Mouse (Mus musculus) macrophage (primary cell): Measurements from ENCODE around the gene Eif2s1. TPM values are rescaled to one million over a fixed set of nuclear protein-coding genes. Genes with fewer than 3 reads are reported as not detected.
A peak's percentile ranks its signal among the peaks of the same experiment; 100 is the strongest.

Experiments
- H3K27ac ChIP-seq: fragments of 350-480 bp; formaldehyde crosslinking; 2 replicates; pipeline ENCODE4 v1.9.0; 2021
- H3K36me3 ChIP-seq: fragments of 350-480 bp; formaldehyde crosslinking; 2 replicates; pipeline ENCODE4 v1.9.0; 2021; ENCODE audit errors: inconsistent target
- H3K4me3 ChIP-seq: fragments of 350-480 bp; formaldehyde crosslinking; 2 replicates; pipeline ENCODE4 v1.9.0; 2021; ENCODE audit errors: inconsistent target
- H3K79me2 ChIP-seq: fragments of 350-480 bp; formaldehyde crosslinking; 2 replicates; pipeline ENCODE4 v1.9.0; 2021; ENCODE audit errors: inconsistent target
- WGBS: methylation state at CpG from one replicate; pipeline ENCODE4 v1.1.7; 2026; ENCODE audit warnings: inconsistent platforms; ENCODE audit not compliant: missing documents; 5-methylcytosine and 5-hydroxymethylcytosine counted together
- polyA plus RNA-seq: library from polyadenylated mRNA; stranded (reverse); fragments of 250-400 nt; gene quantifications from 3 replicates; pipeline ENCODE4 v1.2.4, GENCODE M21; 2018; ENCODE audit warnings: inconsistent platforms

Gene Eif2s1
- polyA plus RNA-seq, 1 experiment from 2014 or later, result 62.6 TPM

GRCm38 (mm10) chr12:78923539-78924189, 62.0 kb downstream of the Eif2s1 start:
- WGBS, result 24% methylated on average over 6 of the region's 7 CpGs
- no peak overlapping the region for H3K4me3 ChIP-seq
- peak overlapping the region; percentile 65 for H3K27ac ChIP-seq
- H3K36me3 ChIP-seq, result no peaks in the 10 kb centered on the region
- no peaks in the 10 kb centered on the region for H3K79me2 ChIP-seq

- Histone ChIP-seq H3K79me2 (no peaks in the 10 kb centered on the region), H3K4me3 (no peak overlapping the region), H3K36me3 (no peaks in the 10 kb centered on the region), H3K27ac (no peak overlapping the region)
- WGBS, result 95% methylated on average over 5 of the region's 5 CpGs
These were observed 65.7 kb downstream of the Eif2s1 start for GRCm38 (mm10) chr12:78927287-78927686.

DNA sequence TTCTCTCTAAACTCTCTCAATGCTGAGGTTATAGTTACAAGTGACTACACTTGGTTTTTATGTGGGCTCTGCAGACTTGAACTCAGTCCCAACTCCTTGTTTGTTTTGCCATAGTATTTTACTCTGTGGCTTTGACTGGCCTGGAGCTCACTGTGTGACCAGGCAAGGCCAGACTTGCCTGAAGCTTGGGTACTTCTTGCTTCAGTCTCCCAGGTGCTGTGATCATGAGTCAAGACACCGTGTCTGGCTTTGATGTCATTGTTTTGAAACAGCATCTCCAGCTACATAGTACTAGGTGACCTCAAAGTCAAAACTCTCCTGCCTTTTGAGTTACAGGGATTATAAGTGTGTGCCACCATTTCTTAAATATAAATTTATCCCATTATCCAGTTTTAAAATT, 68.3 kb downstream of the Eif2s1 start:
- Histone ChIP-seq H3K27ac (no peak overlapping the region), H3K4me3 (no peak overlapping the region), H3K79me2 (no peaks in the 10 kb centered on the region), H3K36me3 (no peaks in the 10 kb centered on the region)
- WGBS, result 100% methylated on average over 1 of the region's 1 CpGs

DNA sequence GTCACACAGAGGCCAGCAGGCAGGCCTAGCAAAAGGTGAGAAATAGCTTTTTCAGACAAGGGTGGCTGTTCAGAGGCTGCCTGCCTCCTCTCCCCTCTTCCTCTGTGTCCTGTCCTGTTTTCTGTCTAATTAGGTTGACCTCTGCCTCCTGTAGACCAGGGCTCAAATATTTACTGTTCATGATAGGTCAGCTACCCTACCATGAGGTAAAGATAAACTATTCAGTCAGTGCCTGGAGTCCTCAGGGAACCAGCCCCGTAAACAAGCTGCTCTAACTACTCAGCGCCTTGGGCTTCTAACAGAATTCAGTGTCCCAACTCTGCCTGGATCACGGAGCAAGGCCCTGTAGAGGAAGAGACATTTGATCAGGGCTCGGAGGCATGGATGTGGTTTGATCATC, 74.9 kb downstream of the Eif2s1 start:
- WGBS, result 96% methylated on average over 4 of the region's 4 CpGs

More for the DNA sequence above, 74.9 kb downstream of the Eif2s1 start:
- Histone ChIP-seq H3K27ac (no peak overlapping the region), H3K36me3 (no peaks in the 10 kb centered on the region), H3K79me2 (no peaks in the 10 kb centered on the region), H3K4me3 (no peak overlapping the region)

Other genes starting within 250 kb of the Eif2s1 start
- not detected in 3 replicates for gene Fam71d, start 170.3 kb upstream of the Eif2s1 start, polyA plus RNA-seq
- gene Mpp5, start 112.9 kb upstream of the Eif2s1 start, polyA plus RNA-seq, result 12.8 to 14.0 TPM (median 13.8 TPM) in 3 replicates
- 98.6 to 157 TPM (median 145 TPM) in 3 replicates for gene Atp6v1d, start 181 bp upstream of the Eif2s1 start, polyA plus RNA-seq
- gene Plek2, start 45.1 kb downstream of the Eif2s1 start, polyA plus RNA-seq, result not detected in 3 replicates
- gene Tmem229b, start 145.8 kb downstream of the Eif2s1 start, polyA plus RNA-seq, result 32.1 to 68.0 TPM (median 36.0 TPM) in 3 replicates
- 0.03 to 0.05 TPM in 2 of 3 replicates, not detected in the other for gene Plekhh1, start 167.3 kb downstream of the Eif2s1 start, polyA plus RNA-seq
- gene Pigh, start 227.8 kb downstream of the Eif2s1 start, polyA plus RNA-seq, result 9.8 to 11.4 TPM (median 10.7 TPM) in 3 replicates